Mouse (Mus musculus): ENCODE results near the gene Mmp20.

Gene Mmp20

GRCm38 (mm10) chr9:7689799-7690198, 61.8 kb downstream of the Mmp20 start:
- no peak for DNase-seq (ENCODE audit: low read depth, low spot score)

GRCm38 (mm10) chr9:7691790-7692189, 63.8 kb downstream of the Mmp20 start, which contains the start of gene Mmp7:
Gene Mmp7 (plus strand): TSS chr9:7692090.
- no peak for DNase-seq (ENCODE audit: low read depth, low spot score)

GRCm38 (mm10) chr9:7693961-7694360, 65.9 kb downstream of the Mmp20 start:
- no peak for DNase-seq (ENCODE audit: low read depth, low spot score)

- no peak for DNase-seq (ENCODE audit: low read depth, low spot score)
Observed at GRCm38 (mm10) chr9:7695646-7696045, 67.6 kb downstream of the Mmp20 start.

- DNase-seq (ENCODE audit: low read depth, low spot score): no peak
Observed at GRCm38 (mm10) chr9:7708698-7709097, 80.7 kb downstream of the Mmp20 start.

GRCm38 (mm10) chr9:7711196-7711595, 83.2 kb downstream of the Mmp20 start:
- DNase-seq (ENCODE audit: low read depth, low spot score): no peak

DNA sequence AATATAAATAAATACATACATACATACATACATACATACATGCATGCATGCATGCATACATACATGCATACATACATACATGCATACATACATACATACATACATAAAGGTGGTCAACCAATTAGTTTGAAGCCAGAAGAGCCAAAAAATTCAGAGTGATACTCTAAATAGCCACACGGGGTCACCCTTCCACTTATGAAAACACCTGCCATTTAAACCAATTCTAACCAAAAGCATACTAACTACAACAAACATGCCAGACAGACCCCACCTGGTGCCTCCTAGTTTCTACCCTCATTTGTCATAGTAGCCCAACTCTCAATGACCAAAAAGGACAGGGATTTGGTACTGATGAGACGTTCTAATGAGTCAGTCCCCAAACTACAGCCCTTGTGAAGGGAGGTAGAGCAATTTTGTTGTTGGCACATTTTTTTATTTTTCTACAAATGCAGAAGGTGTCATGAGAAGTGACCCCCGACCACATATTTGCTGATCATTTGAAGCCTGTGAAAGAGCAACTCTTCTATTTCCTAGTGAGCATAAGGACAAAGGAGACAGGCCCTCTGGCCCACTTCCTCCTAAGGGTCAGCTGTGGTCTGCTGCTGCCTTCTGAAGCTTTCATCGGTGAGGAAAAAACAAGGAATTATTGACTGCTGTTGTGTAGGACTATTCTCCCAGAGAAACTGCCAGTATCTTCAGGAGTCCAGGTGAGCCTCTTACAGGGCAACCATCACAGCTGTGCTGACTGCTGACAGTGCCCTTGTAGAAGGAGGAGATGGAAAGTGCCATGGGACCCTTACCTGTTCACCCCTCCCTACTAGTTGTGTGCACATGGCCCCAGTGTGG, 86.3 kb downstream of the Mmp20 start:
- peak; percentile 29 for DNase-seq (ENCODE audit: low read depth, low spot score)

DNA sequence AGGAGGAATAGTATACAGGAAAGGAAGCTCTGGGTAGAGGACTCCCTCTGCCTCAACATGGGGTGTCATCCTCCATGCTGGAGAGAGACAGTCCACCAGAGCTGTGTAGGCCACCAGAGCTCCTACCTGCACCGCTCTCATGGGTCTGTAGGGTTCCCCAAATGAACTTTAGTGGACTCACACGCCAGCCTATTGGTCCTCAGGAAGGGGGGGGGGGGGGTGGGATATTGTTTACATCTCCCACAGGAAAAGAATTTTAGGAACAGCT, 86.8 kb downstream of the Mmp20 start:
- no peak for DNase-seq (ENCODE audit: low read depth, low spot score)

- DNase-seq (ENCODE audit: low read depth, low spot score): no peak
Observed at GRCm38 (mm10) chr9:7721543-7721942, 93.5 kb downstream of the Mmp20 start.
